Mouse (Mus musculus) bone marrow, adult 2 months (tissue): ENCODE measurements around the gene Ube2v1.

Experiments used
- CTCF ChIP-seq: fragments of 200-500 bp; IDR thresholded peaks from 2 replicates; pipeline ENCODE4 v1.5.1; 2011; ENCODE audit warnings: low read length, control low read depth; ENCODE audit not compliant: control insufficient read depth, insufficient read depth
- POLR2A ChIP-seq: fragments of 200-500 bp; IDR thresholded peaks from 2 replicates; pipeline ENCODE4 v1.6.1; 2011; ENCODE audit warnings: low read depth, mild to moderate bottlenecking, control low read depth, low read length, borderline replicate concordance; ENCODE audit not compliant: control insufficient read depth

DNA sequence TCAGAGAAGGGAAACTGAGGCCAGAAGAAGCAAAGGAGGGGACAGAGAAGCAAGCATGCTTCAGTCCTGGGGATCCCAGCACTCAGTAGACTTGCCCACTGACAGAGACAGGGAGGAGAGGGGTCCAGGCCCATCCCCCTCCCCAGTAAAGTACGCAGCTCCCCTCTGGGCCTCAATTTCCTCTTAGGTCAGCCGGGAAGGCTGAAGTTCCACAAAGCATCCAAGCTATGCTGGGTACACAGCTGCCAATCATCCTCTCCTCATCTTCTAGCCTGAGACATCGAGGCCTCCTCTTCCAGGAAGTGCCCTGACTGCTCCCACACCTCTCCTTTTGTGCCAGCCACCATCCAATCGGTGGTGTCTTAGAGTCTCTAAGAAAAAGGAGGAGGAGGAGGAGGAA, 35.6 kb downstream of the Ube2v1 start:
- no peak for TF ChIP-seq CTCF
- TF ChIP-seq POLR2A = no peak
